Mouse (Mus musculus) hindbrain, embryonic 14.5 days (tissue): ENCODE results near the gene Slc7a5. TPM values are rescaled to one million over a fixed set of nuclear protein-coding genes. Genes with fewer than 3 reads are reported as not detected.
A peak's percentile ranks its signal among the peaks of the same experiment; 100 is the strongest.

Experiments used
- ATAC-seq: fragments of 200-750 bp; cut with Nextera tagmentation; 2 replicates; pipeline ENCODE4 v1.8.0; 2017; ENCODE audit warnings: moderate number of reproducible peaks, mild to moderate bottlenecking, moderate TSS enrichment, moderate library complexity; ENCODE audit not compliant: low FRiP score
- DNase-seq: peaks from one replicate; pipeline ENCODE4 v3.0.0-alpha.2; 2015; ENCODE audit warnings: low spot score
- H3K27ac ChIP-seq: fragments of 300-500 bp; sonication (generic); 2 replicates; pipeline ENCODE4 v1.5.1; 2014; ENCODE audit warnings: mild to moderate bottlenecking, moderate library complexity
- H3K27me3 ChIP-seq: fragments of 300-500 bp; sonication (generic); 2 replicates; pipeline ENCODE4 v1.6.1; 2014; ENCODE audit warnings: mild to moderate bottlenecking, low read length, mixed read lengths; ENCODE audit not compliant: control insufficient read depth, insufficient read depth
- H3K36me3 ChIP-seq: fragments of 300-500 bp; sonication (generic); replicated peaks from 2 replicates; pipeline ENCODE4 v1.6.1; 2014; ENCODE audit not compliant: control insufficient read depth, insufficient read depth
- H3K4me1 ChIP-seq: fragments of 300-500 bp; sonication (generic); replicated peaks from 2 replicates; pipeline ENCODE4 v1.6.1; 2014; ENCODE audit warnings: antibody characterized with exemption, low read length, mixed read lengths; ENCODE audit not compliant: control insufficient read depth, insufficient read depth
- H3K4me2 ChIP-seq: fragments of 300-500 bp; sonication (generic); replicated peaks from 2 replicates; pipeline ENCODE4 v1.6.1; 2014; ENCODE audit warnings: mild to moderate bottlenecking, moderate library complexity
- H3K4me3 ChIP-seq: fragments of 300-500 bp; sonication (generic); replicated peaks from 2 replicates; pipeline ENCODE4 v1.5.1; 2014; ENCODE audit warnings: mild to moderate bottlenecking, low read length
- H3K9ac ChIP-seq: fragments of 300-500 bp; sonication (generic); 2 replicates; pipeline ENCODE4 v1.6.1; 2014
- H3K9me3 ChIP-seq: fragments of 300-500 bp; sonication (generic); 2 replicates; pipeline ENCODE4 v1.6.1; 2016; ENCODE audit warnings: low read length; ENCODE audit not compliant: control insufficient read depth
- WGBS: fragments of 180-500 bp; shearing (Covaris S2); extraction: QIAGEN DNeasy Blood & Tissue Kit; methylation state at CpG from one replicate; pipeline ENCODE4 v1.1.7; 2014; 5-methylcytosine and 5-hydroxymethylcytosine counted together
- polyA plus RNA-seq: library from polyadenylated mRNA; unstranded; fragments of >200 nt; fragmentation: Nextera tagmentation; extraction: Ambion mirVana; gene quantifications from 2 replicates; pipeline ENCODE4 v1.2.1, GENCODE M21; 2014

The Slc7a5 gene
- polyA plus RNA-seq, 1 experiment from 2014 or later = 57.3 TPM

DNA sequence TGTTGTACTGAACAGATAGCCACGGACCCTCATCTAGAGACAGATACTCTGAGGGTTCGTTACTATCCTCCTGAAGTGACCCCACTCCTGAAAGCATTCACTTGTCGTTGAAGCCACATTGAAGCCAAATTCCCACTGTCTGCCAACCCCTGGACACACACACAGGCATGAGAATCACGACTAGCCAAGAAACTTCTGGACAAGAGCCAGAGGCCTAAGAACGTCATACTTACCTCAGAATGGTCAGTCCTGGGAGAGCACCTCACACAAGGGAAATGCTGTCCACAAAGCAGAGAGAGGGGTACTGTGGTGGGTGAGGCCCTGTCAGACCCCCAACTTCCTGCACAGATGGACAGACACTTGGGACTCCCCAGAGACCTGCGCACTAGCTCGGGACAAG, 11.6 kb downstream of the Slc7a5 start:
- WGBS = 62% methylated on average over 7 of the region's 7 CpGs
- Histone ChIP-seq H3K9me3 (no peaks in the 10 kb centered on the region), H3K9ac (0 out of 2 replicates have a peak overlapping the region, but pooled peaks have one; percentile 20), H3K4me2 (no peak overlapping the region), H3K36me3 (peaks cover 11% of the 10 kb centered on the region; the same call in 1 of the 2 replicates), H3K4me3 (no peak overlapping the region), H3K27me3 (no peaks in the 10 kb centered on the region), H3K4me1 (peaks cover 39% of the 10 kb centered on the region), H3K27ac (no peak overlapping the region)
- DNase-seq (no peak), ATAC-seq (no peak)

DNA sequence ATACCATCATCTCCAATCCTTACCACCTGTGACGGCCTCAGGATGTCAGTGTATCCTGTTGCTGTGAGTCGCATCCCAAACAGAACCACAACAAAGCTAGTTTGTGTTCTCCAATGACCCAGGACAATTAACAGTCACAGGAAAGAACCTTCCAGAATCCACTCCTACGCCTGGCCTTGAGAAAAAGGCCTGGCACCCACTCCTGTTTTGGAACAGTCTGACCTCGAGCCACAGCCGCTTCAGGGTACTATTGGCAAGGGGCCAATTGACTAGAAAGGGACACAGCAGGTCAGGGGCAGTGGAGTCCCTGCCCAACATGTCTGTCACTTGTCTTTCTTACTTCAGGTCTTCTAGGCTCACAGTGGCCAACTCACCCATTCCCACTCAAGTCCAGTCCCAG, 14.6 kb downstream of the Slc7a5 start:
- ATAC-seq = no peak
- H3K9me3 ChIP-seq = no peaks in the 10 kb centered on the region
- no peak for DNase-seq
- H3K4me2 ChIP-seq = no peak overlapping the region
- H3K4me3 ChIP-seq = no peak overlapping the region
- H3K4me1 ChIP-seq = peaks cover 26% of the 10 kb centered on the region
- no peak overlapping the region for H3K9ac ChIP-seq
- no peaks in the 10 kb centered on the region for H3K27me3 ChIP-seq
- 83% methylated on average over 5 of the region's 5 CpGs for WGBS
- peaks cover 15% of the 10 kb centered on the region for H3K36me3 ChIP-seq
- no peak overlapping the region for H3K27ac ChIP-seq

DNA sequence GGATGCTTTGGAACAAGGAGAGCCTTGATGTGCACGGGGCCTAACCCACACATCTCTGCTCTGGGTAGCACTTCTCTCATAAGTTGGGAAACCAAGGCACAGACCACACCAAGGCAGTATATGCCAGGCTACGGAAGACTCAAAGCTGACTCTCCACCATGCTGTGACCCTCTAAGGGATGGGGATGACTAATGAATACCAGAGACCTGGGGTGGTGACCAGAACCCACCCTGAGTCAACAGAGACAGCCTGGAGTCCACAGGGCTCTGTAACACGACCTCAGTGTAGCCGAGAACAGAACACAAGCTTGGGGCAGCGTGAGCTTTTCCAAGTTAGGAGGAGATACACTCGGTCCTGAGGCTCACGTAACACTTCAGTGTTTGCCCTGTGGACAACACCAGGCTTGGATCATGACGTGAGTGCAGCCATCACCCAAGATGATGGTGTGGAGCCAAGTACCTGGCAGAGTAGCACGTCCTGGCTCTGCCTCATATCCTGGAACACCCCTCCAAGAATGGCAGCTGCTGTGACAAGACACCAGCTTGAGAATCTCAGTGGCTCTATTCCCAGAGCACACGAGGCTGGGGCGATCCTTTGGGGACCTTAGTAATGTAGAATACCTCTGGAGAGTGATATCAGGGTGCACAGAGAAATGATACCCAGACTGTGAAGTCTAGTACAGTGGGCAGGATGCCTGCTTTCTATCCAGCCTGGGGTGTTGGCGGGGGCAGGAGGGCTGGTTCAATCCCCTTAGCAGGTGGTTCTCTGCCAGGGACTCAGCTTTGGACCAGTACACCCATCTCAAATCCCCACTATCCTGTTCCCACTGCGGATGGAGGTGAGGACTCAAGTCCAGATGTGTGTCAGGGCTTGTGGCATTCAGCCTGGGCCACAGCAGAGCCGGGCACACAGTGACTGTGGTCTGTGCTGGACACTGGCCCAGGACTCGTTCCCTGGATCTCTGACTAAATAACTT, 17.4 kb downstream of the Slc7a5 start:
- no peaks in the 10 kb centered on the region for H3K27me3 ChIP-seq
- DNase-seq (no peak), ATAC-seq (no peak)
- no peak overlapping the region for H3K9ac ChIP-seq
- H3K4me1 ChIP-seq = no peaks in the 10 kb centered on the region
- H3K27ac ChIP-seq = no peak overlapping the region
- H3K4me2 ChIP-seq = no peak overlapping the region
- H3K9me3 ChIP-seq = no peaks in the 10 kb centered on the region
- peaks cover 35% of the 10 kb centered on the region for H3K36me3 ChIP-seq
- WGBS = 86% methylated on average over 15 of the region's 15 CpGs
- H3K4me3 ChIP-seq = no peak overlapping the region

DNA sequence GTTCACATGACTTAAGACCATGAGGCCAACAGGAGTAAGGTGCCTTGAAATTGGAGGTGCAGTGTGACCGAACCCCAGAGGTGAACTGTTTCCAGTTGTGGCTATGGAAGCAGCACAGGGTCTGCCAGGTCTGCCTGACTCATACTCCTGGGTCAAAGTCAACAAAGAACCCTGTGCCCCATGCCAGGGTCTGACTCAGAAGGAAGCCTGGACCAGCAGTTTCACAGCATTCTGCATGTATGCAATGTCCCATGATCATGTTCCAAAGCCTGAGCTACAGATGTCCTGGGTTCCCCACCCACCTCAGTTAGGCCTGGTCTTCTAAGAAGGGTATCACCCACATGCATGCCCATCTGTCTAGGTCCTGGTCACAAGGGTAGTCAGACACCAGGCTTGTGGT, 18.2 kb downstream of the Slc7a5 start:
- H3K4me1 ChIP-seq = no peaks in the 10 kb centered on the region
- DNase-seq (no peak), ATAC-seq (no peak)
- WGBS = 100% methylated on average over 1 of the region's 1 CpGs
- H3K9ac ChIP-seq = no peak overlapping the region
- no peak overlapping the region for H3K27ac ChIP-seq
- peaks cover 40% of the 10 kb centered on the region for H3K36me3 ChIP-seq
- no peaks in the 10 kb centered on the region for H3K9me3 ChIP-seq
- H3K4me3 ChIP-seq = no peak overlapping the region
- no peak overlapping the region for H3K4me2 ChIP-seq
- H3K27me3 ChIP-seq = no peaks in the 10 kb centered on the region

DNA sequence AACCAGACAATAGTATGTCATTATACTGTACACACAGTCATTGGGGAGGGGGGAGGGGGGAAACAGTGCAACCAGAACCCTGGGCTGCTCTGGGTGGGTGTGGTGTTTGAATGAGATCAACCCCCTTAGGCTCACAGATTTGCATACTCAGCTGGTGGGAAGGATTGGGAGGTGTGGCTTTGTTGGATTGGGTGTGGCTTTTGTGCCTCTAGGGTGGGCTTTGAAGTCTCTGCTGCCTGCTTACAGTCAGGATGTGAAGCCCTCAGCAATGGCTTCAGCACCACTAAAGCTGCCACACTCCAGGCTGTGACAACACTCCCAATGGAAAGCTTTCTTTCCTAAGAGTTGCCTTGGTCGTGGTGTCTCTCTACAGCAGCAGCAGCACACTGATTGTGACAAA, 19.9 kb downstream of the Slc7a5 start:
- Histone ChIP-seq H3K9ac (no peak overlapping the region), H3K36me3 (peaks cover 46% of the 10 kb centered on the region), H3K4me1 (no peaks in the 10 kb centered on the region), H3K27ac (no peak overlapping the region), H3K4me3 (no peak overlapping the region), H3K9me3 (no peaks in the 10 kb centered on the region), H3K4me2 (no peak overlapping the region), H3K27me3 (no peaks in the 10 kb centered on the region)
- ATAC-seq (no peak), DNase-seq (no peak)
- WGBS = 81% methylated on average over 1 of the region's 1 CpGs

DNA sequence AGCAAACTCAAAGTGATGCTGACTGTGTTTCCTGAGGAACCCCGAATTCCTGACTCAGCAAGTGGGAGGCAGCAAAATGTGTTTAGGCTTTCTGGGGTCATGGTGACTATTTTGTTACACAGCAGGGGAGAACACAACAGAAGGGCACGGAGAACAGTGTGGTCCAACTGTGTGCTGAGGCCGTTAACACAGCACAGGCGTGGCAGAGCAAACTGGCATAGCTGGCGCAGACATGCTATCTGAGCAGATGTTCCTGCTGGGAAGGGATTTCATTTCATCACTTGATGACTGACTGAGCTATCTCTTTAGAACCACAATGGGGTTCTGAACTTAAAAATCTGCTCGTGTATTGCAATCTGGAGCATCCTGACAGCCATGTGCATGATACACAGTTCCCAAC, 22.1 kb downstream of the Slc7a5 start:
- H3K27me3 ChIP-seq = no peaks in the 10 kb centered on the region
- H3K4me2 ChIP-seq = no peak overlapping the region
- H3K9me3 ChIP-seq = no peaks in the 10 kb centered on the region
- H3K27ac ChIP-seq = no peak overlapping the region
- peaks cover 46% of the 10 kb centered on the region for H3K36me3 ChIP-seq
- no peak overlapping the region for H3K9ac ChIP-seq
- H3K4me1 ChIP-seq = no peaks in the 10 kb centered on the region
- H3K4me3 ChIP-seq = no peak overlapping the region
- ATAC-seq = no peak
- no peak for DNase-seq
- 70% methylated on average over 6 of the region's 6 CpGs for WGBS

DNA sequence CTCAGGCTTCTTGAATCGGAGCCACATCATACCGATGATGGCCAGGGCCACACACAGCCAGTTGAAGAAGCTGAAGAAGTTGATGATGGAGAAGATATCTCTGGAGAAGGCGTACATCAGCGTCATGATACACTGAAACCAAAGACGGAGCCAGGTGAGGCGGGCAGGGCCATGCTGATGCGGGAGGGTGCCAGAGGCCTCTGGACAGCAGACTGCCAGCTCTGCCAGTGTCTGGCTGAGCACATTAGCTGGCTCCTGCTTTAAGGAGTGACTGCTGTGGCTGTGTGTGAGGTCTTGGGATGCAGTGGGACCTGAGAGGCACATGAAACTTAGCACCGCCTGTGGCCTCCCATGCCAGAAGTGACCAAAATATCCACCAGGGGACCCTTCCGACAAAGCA, 22.5 kb downstream of the Slc7a5 start:
- no peaks in the 10 kb centered on the region for H3K4me1 ChIP-seq
- no peaks in the 10 kb centered on the region for H3K9me3 ChIP-seq
- peaks cover 46% of the 10 kb centered on the region for H3K36me3 ChIP-seq
- H3K27ac ChIP-seq = no peak overlapping the region
- H3K27me3 ChIP-seq = no peaks in the 10 kb centered on the region
- no peak overlapping the region for H3K4me3 ChIP-seq
- ATAC-seq (no peak), DNase-seq (no peak)
- no peak overlapping the region for H3K9ac ChIP-seq
- WGBS = 93% methylated on average over 9 of the region's 9 CpGs
- H3K4me2 ChIP-seq = no peak overlapping the region

DNA sequence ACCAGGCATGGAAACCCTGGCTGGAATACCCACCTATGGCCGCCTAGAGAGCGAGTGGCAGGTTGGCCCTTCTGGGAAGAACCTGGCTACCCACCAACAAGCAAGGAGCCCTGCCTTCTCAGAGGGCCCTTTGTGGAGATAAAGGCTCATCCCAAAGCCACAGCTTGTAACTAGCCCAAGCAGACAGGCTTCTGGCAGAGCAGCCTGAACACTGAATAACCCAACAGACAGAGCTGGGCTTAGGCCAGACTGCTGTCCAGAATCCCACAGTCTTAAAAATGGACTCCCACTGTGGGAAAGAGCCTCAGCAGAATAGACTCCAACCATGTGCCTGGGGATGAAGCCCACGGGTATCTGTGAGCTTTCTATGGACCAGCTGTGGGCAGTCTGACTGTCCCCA, 23.3 kb downstream of the Slc7a5 start:
- Histone ChIP-seq H3K27ac (no peak overlapping the region), H3K4me2 (no peak overlapping the region), H3K36me3 (peaks cover 46% of the 10 kb centered on the region), H3K27me3 (no peaks in the 10 kb centered on the region), H3K4me3 (no peak overlapping the region), H3K9ac (no peak overlapping the region), H3K9me3 (no peaks in the 10 kb centered on the region), H3K4me1 (no peaks in the 10 kb centered on the region)
- 82% methylated on average over 3 of the region's 3 CpGs for WGBS
- ATAC-seq (no peak), DNase-seq (no peak)

DNA sequence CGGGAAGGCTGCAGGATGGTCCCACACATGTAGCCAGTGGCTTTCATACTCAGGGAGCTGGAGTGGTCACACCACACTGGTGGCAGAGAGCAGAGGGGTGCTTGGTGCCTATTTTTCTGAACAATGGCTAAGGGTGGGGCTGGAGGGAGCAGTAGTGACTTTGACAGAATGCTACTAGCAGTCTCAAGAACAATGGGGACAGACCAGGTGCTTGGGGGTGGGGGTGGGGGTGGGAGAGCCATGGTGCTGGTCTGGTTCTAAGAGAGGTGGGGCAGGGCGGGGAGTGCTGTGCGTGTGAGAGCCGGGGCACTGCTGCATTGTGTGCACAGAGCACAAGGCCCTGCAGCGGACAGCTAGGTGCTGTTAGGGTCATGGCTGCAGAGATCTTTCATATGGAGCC, 25.6 kb downstream of the Slc7a5 start:
- DNase-seq (no peak), ATAC-seq (no peak)
- no peak overlapping the region for H3K4me2 ChIP-seq
- H3K9ac ChIP-seq = no peak overlapping the region
- no peaks in the 10 kb centered on the region for H3K27me3 ChIP-seq
- WGBS = 86% methylated on average over 5 of the region's 5 CpGs
- no peak overlapping the region for H3K27ac ChIP-seq
- H3K9me3 ChIP-seq = no peaks in the 10 kb centered on the region
- peaks cover 33% of the 10 kb centered on the region for H3K36me3 ChIP-seq
- H3K4me3 ChIP-seq = no peak overlapping the region
- H3K4me1 ChIP-seq = no peaks in the 10 kb centered on the region
